Mouse (Mus musculus): ENCODE data around the gene Grin2b. TPM values are rescaled to one million over a fixed set of nuclear protein-coding genes. Genes with fewer than 3 reads are reported as not detected.

The Grin2b gene
- polyA plus RNA-seq, 2 experiments: 0.39 to 3.7 TPM

GRCm38 (mm10) chr6:136109172-136109571, 64.1 kb downstream of the Grin2b start:
- Histone ChIP-seq H3K27me3 (ENCODE audit: control insufficient read depth, insufficient read depth, low read length) (no peaks in the 10 kb centered on the region), H3K4me3 (replicated peaks; ENCODE audit: low read length) (no peak overlapping the region), H3K9ac (ENCODE audit: low read depth, low read length, severe bottlenecking) (no peak overlapping the region), H3K9me3 (ENCODE audit: control insufficient read depth, low read length) (no peaks in the 10 kb centered on the region), H3K36me3 (ENCODE audit: control insufficient read depth, insufficient read depth, low read length) (no peaks in the 10 kb centered on the region), H3K4me1 (ENCODE audit: control insufficient read depth, insufficient read depth, low read length) (no peaks in the 10 kb centered on the region), H3K4me2 (replicated peaks; ENCODE audit: low read depth, low read length, severe bottlenecking) (no peak overlapping the region), H3K27ac (replicated peaks; ENCODE audit: low read depth, low read length) (no peak overlapping the region)
- 82% methylated on average over 6 of the region's 6 CpGs for WGBS
- DNase-seq (ENCODE audit: low spot score): no peak
- TF ChIP-seq POLR2A (IDR thresholded peaks at IDR 0.05; ENCODE audit: borderline replicate concordance, extremely low read depth, insufficient read depth, insufficient read length): no peak
- no peak for ATAC-seq (ENCODE audit: low FRiP score, low read depth)

- no peak overlapping the region for H3K4me3 ChIP-seq (replicated peaks; ENCODE audit: low read length)
- DNase-seq (ENCODE audit: low spot score) (no peak), ATAC-seq (ENCODE audit: low FRiP score, low read depth) (no peak)
- no peak overlapping the region for H3K4me2 ChIP-seq (replicated peaks; ENCODE audit: low read depth, low read length, severe bottlenecking)
- no peaks in the 10 kb centered on the region for H3K9me3 ChIP-seq (ENCODE audit: control insufficient read depth, low read length)
- H3K4me1 ChIP-seq (ENCODE audit: control insufficient read depth, insufficient read depth, low read length): no peaks in the 10 kb centered on the region
- no peaks in the 10 kb centered on the region for H3K36me3 ChIP-seq (ENCODE audit: control insufficient read depth, insufficient read depth, low read length)
- H3K27me3 ChIP-seq (ENCODE audit: control insufficient read depth, insufficient read depth, low read length): no peaks in the 10 kb centered on the region
- H3K9ac ChIP-seq (ENCODE audit: low read depth, low read length, severe bottlenecking): no peak overlapping the region
- no peak overlapping the region for H3K27ac ChIP-seq (replicated peaks; ENCODE audit: low read depth, low read length)
- 87% methylated on average over 3 of the region's 3 CpGs for WGBS
- no peak for TF ChIP-seq POLR2A (IDR thresholded peaks at IDR 0.05; ENCODE audit: borderline replicate concordance, extremely low read depth, insufficient read depth, insufficient read length)
Measured at GRCm38 (mm10) chr6:136108466-136108865, 64.8 kb downstream of the Grin2b start.

GRCm38 (mm10) chr6:136105221-136105620, 68.1 kb downstream of the Grin2b start:
- Histone ChIP-seq H3K9me3 (ENCODE audit: control insufficient read depth, low read length) (peaks cover 4% of the 10 kb centered on the region; the same call in 1 of the 2 replicates), H3K4me3 (replicated peaks; ENCODE audit: low read length) (no peak overlapping the region), H3K9ac (ENCODE audit: low read depth, low read length, severe bottlenecking) (no peak overlapping the region), H3K4me1 (ENCODE audit: control insufficient read depth, insufficient read depth, low read length) (no peaks in the 10 kb centered on the region), H3K36me3 (ENCODE audit: control insufficient read depth, insufficient read depth, low read length) (no peaks in the 10 kb centered on the region), H3K27me3 (ENCODE audit: control insufficient read depth, insufficient read depth, low read length) (no peaks in the 10 kb centered on the region), H3K27ac (replicated peaks; ENCODE audit: low read depth, low read length) (no peak overlapping the region), H3K4me2 (replicated peaks; ENCODE audit: low read depth, low read length, severe bottlenecking) (no peak overlapping the region)
- DNase-seq (ENCODE audit: low spot score) (no peak), ATAC-seq (ENCODE audit: low FRiP score, low read depth) (no peak)
- no peak for TF ChIP-seq POLR2A (IDR thresholded peaks at IDR 0.05; ENCODE audit: borderline replicate concordance, extremely low read depth, insufficient read depth, insufficient read length)
- 71% methylated on average over 2 of the region's 2 CpGs for WGBS

GRCm38 (mm10) chr6:136100241-136100640, 73.1 kb downstream of the Grin2b start:
- Histone ChIP-seq H3K4me3 (replicated peaks; ENCODE audit: low read length) (no peak overlapping the region), H3K36me3 (ENCODE audit: control insufficient read depth, insufficient read depth, low read length) (no peaks in the 10 kb centered on the region), H3K9ac (ENCODE audit: low read depth, low read length, severe bottlenecking) (no peak overlapping the region), H3K9me3 (ENCODE audit: control insufficient read depth, low read length) (peaks cover 4% of the 10 kb centered on the region; the same call in 1 of the 2 replicates), H3K4me2 (replicated peaks; ENCODE audit: low read depth, low read length, severe bottlenecking) (no peak overlapping the region), H3K27me3 (ENCODE audit: control insufficient read depth, insufficient read depth, low read length) (no peaks in the 10 kb centered on the region), H3K4me1 (ENCODE audit: control insufficient read depth, insufficient read depth, low read length) (no peaks in the 10 kb centered on the region), H3K27ac (replicated peaks; ENCODE audit: low read depth, low read length) (no peak overlapping the region)
- TF ChIP-seq POLR2A (IDR thresholded peaks at IDR 0.05; ENCODE audit: borderline replicate concordance, extremely low read depth, insufficient read depth, insufficient read length): no peak
- WGBS: 82% methylated on average over 5 of the region's 5 CpGs
- ATAC-seq (ENCODE audit: low FRiP score, low read depth) (no peak), DNase-seq (ENCODE audit: low spot score) (no peak)

- no peaks in the 10 kb centered on the region for H3K27me3 ChIP-seq (ENCODE audit: control insufficient read depth, insufficient read depth, low read length)
- ATAC-seq (ENCODE audit: low FRiP score, low read depth) (no peak), DNase-seq (ENCODE audit: low spot score) (no peak)
- 19% methylated on average over 1 of the region's 1 CpGs for whole genome bisulfite sequencing
- H3K4me2 ChIP-seq (replicated peaks; ENCODE audit: low read depth, low read length, severe bottlenecking): no peak overlapping the region
- no peaks in the 10 kb centered on the region for H3K4me1 ChIP-seq (ENCODE audit: control insufficient read depth, insufficient read depth, low read length)
- H3K4me3 ChIP-seq (replicated peaks; ENCODE audit: low read length): no peak overlapping the region
- no peak overlapping the region for H3K27ac ChIP-seq (replicated peaks; ENCODE audit: low read depth, low read length)
- no peak for TF ChIP-seq POLR2A (IDR thresholded peaks at IDR 0.05; ENCODE audit: borderline replicate concordance, extremely low read depth, insufficient read depth, insufficient read length)
- H3K9me3 ChIP-seq (ENCODE audit: control insufficient read depth, low read length): no peaks in the 10 kb centered on the region
- H3K9ac ChIP-seq (ENCODE audit: low read depth, low read length, severe bottlenecking): no peak overlapping the region
- H3K36me3 ChIP-seq (ENCODE audit: control insufficient read depth, insufficient read depth, low read length): no peaks in the 10 kb centered on the region
Measured at GRCm38 (mm10) chr6:136096269-136096668, 77.0 kb downstream of the Grin2b start.
